Mouse (Mus musculus) ES-E14 (cell line): ENCODE measurements at regions not wholly inside any gene's neighbourhood (a gene's known extent, or its start where the extent isn't known, plus 50 kb on each side); places are given as distances from the start of the nearest gene placed in this dataset.

Experiments used
- DNase-seq: peaks from one replicate; pipeline ENCODE4 v3.0.0-alpha.2; 2013; ENCODE audit warnings: low read depth, low spot score
- H3K27ac ChIP-seq: 2 replicates; pipeline ENCODE4 v1.5.1; 2012; ENCODE audit warnings: low read depth, mild to moderate bottlenecking, low read length, moderate library complexity, mixed read lengths; ENCODE audit not compliant: poor library complexity, insufficient read depth, severe bottlenecking
- H3K36me3 ChIP-seq: 2 replicates; pipeline ENCODE4 v1.6.1; 2012; ENCODE audit warnings: mild to moderate bottlenecking, low read length, moderate library complexity, mixed read lengths; ENCODE audit not compliant: control insufficient read depth, poor library complexity, insufficient read depth, severe bottlenecking
- H3K4me1 ChIP-seq, 2 experiments: fragments of 150-350 bp in 1 of 2; sonication (generic) in 1 of 2; 2 replicates each; pipeline ENCODE4 v1.6.1; 2012; ENCODE audit warnings: low read length in 2 of 2, mild to moderate bottlenecking in 1 of 2, mixed read lengths in 1 of 2; ENCODE audit not compliant: control insufficient read depth in 2 of 2, insufficient read depth in 2 of 2, poor library complexity in 1 of 2
- H3K4me3 ChIP-seq, 2 experiments: fragments of 150-350 bp in 1 of 2; sonication (generic) in 1 of 2; 2 replicates each; pipeline ENCODE4 v1.5.1; 2012; ENCODE audit warnings: low read length in 2 of 2, low read depth in 1 of 2, mild to moderate bottlenecking in 1 of 2, mixed read lengths in 1 of 2; ENCODE audit not compliant: insufficient read depth in 1 of 2, poor library complexity in 1 of 2, severe bottlenecking in 1 of 2
- H3K9ac ChIP-seq: 2 replicates; pipeline ENCODE4 v1.6.1; 2012; ENCODE audit warnings: low read depth, mild to moderate bottlenecking, low read length, mixed read lengths; ENCODE audit not compliant: poor library complexity, insufficient read depth, severe bottlenecking
- H3K9me3 ChIP-seq: fragments of 150-350 bp; sonication (generic); 2 replicates; pipeline ENCODE4 v1.6.1; 2012; ENCODE audit warnings: low read depth, mild to moderate bottlenecking, low read length; ENCODE audit not compliant: control insufficient read depth, insufficient read depth
- CHD2 ChIP-seq: IDR thresholded peaks from 2 replicates; pipeline ENCODE4 v1.6.1; 2014; ENCODE audit warnings: mild to moderate bottlenecking, low read depth, low read length, inconsistent platforms
- HCFC1 ChIP-seq: IDR thresholded peaks from 2 replicates; pipeline ENCODE4 v1.6.1; 2012; ENCODE audit warnings: low read length, inconsistent platforms, borderline replicate concordance; ENCODE audit not compliant: insufficient read depth
- MAFK ChIP-seq: IDR thresholded peaks from 2 replicates; pipeline ENCODE4 v1.6.1; 2014; ENCODE audit warnings: mild to moderate bottlenecking, low read depth, low read length, inconsistent platforms; ENCODE audit not compliant: insufficient read depth
- ZC3H11A ChIP-seq: IDR thresholded peaks from 2 replicates; pipeline ENCODE4 v1.6.1; 2012; ENCODE audit warnings: low read depth, mild to moderate bottlenecking, inconsistent platforms, low read length, borderline replicate concordance
- ZNF384 ChIP-seq: IDR thresholded peaks from 2 replicates; pipeline ENCODE4 v1.6.1; 2012; ENCODE audit warnings: low read depth, low read length, inconsistent platforms
- in situ Hi-C, 2 experiments: fragments of 600-800 bp; cut with MboI; formaldehyde crosslinking; loops; one replicate each; pipeline ENCODE4 v1.15.1; 2025; ENCODE audit warnings: low sequenced_read_pairs in 2 of 2, inconsistent platforms in 1 of 2; ENCODE audit not compliant: unreplicated experiment in 2 of 2

DNA sequence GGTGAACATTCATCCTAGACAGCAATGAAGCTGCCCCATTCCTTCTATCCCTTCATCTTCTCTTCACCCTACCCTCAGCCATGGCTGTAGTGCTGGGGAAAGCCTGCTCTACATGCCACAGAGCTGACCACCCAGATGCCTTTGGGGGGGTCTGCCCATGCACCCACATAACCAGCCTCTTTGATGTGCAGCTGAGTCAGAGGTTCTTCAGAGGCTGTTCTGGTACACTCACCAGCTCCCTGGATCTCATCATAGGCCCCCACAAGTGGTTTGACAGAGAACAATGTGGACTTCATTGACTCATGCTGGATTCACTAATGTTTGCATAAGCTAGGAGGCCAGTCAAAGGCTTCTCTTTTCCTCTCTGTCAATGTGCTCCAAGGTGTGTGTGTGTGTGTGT is 162.4 kb downstream of the Snx13 start:
- no peak for TF ChIP-seq ZC3H11A
- TF ChIP-seq CHD2: no peak
- TF ChIP-seq HCFC1: no peak
- no peak for TF ChIP-seq ZNF384
- TF ChIP-seq MAFK: no peak
- no peak overlapping the region for H3K27ac ChIP-seq
- no peak overlapping the region for H3K4me3 ChIP-seq
- in situ Hi-C loops: no loop called here
- no peak for DNase-seq
- H3K9ac ChIP-seq: no peak overlapping the region
- no peaks in the 10 kb centered on the region for H3K36me3 ChIP-seq
- no peaks in the 10 kb centered on the region for H3K4me1 ChIP-seq
- no peaks in the 10 kb centered on the region for H3K9me3 ChIP-seq

DNA sequence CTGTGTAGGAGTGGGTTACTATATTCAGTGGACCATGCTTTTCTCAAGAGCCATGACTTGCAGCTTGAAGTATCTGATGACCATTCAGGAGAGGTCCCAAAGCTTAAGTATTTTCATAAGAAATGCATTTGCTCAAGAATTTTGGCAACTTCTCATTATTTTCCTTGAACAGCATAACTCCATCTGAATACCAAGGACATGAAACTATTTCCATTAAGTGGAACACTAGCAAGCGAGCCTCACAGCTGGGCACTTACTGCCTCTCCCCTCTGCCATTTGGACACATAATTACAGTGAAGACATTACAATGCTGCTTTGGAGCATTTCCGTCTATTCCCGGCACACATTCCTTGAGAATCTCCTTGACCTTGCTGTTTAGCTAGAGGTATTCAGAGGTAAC is 160.6 kb downstream of the Snx13 start:
- in situ Hi-C loops: no loop called here
- Histone ChIP-seq H3K4me1 (no peaks in the 10 kb centered on the region), H3K27ac (no peak overlapping the region), H3K9ac (no peak overlapping the region), H3K9me3 (no peaks in the 10 kb centered on the region), H3K36me3 (no peaks in the 10 kb centered on the region), H3K4me3 (no peak overlapping the region)
- TF ChIP-seq ZC3H11A: no peak
- TF ChIP-seq HCFC1: no peak
- TF ChIP-seq MAFK: no peak
- TF ChIP-seq ZNF384: no peak
- TF ChIP-seq CHD2: no peak
- DNase-seq: no peak

DNA sequence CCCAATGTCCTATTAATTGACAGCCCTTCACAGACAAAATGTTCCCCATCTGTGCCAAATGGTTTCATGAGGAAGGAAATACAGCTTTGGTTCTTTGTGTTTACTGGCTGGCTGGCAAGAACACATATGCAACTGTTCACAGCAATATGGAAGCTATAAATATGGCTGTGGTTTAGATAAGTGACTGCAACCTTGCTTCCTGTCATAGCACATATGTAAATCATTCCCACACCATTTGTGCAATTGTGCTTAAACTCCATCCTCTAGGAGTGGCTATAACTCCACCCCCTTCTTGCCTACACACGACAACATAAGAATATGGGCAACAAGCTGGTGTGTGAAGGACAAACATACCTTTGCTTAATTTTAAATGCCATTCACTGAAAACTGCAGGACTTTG is 156.4 kb downstream of the Snx13 start:
- in situ Hi-C loops: no loop called here
- no peak overlapping the region for H3K9ac ChIP-seq

DNA sequence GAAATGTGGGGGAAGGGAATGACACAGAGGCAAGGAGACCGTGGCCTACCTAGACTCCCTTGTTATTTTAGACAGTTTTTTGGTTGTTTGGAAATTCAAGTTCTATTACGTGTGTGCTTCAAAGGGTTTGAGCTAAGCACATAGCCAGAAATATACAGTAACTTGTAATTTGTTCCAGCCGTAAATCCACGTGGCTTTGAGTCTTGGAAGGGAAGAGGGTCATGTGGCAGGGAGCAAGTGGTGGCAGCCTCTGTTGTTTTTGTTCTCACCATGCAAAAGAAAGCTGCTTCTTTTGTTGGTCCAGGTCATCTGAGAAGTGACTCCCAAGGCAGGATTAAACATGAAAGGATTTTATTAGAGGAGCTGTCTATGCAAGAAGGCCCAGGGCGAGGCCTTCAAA is 153.1 kb downstream of the Snx13 start:
- Histone ChIP-seq H3K27ac (no peak overlapping the region), H3K9me3 (no peaks in the 10 kb centered on the region), H3K4me1 (no peaks in the 10 kb centered on the region), H3K36me3 (no peaks in the 10 kb centered on the region), H3K9ac (no peak overlapping the region), H3K4me3 (no peak overlapping the region)
- TF ChIP-seq CHD2: no peak
- no peak for TF ChIP-seq MAFK
- no peak for TF ChIP-seq HCFC1
- no peak for TF ChIP-seq ZNF384
- TF ChIP-seq ZC3H11A: no peak
- DNase-seq: no peak
- in situ Hi-C loops: no loop called here

More for the DNA sequence above, 156.4 kb downstream of the Snx13 start:
- TF ChIP-seq HCFC1 (no peak), ZNF384 (no peak), CHD2 (no peak), MAFK (no peak), ZC3H11A (no peak)
- no peak overlapping the region for H3K27ac ChIP-seq
- no peak for DNase-seq
- no peak overlapping the region for H3K4me3 ChIP-seq
- H3K9me3 ChIP-seq: no peaks in the 10 kb centered on the region
- no peaks in the 10 kb centered on the region for H3K36me3 ChIP-seq
- no peaks in the 10 kb centered on the region for H3K4me1 ChIP-seq
